Mouse (Mus musculus) thymus, adult 2 months (tissue): Measurements from ENCODE around the gene Rdh13.

Source experiments
- CTCF ChIP-seq: fragments of 200-500 bp; IDR thresholded peaks from 2 replicates; pipeline ENCODE4 v1.5.1; 2012; ENCODE audit warnings: mild to moderate bottlenecking, control low read depth, low read length, moderate library complexity, borderline replicate concordance; ENCODE audit not compliant: control insufficient read depth, poor library complexity, insufficient read depth; ENCODE audit errors: extremely low read depth
- POLR2A ChIP-seq: fragments of 200-500 bp; IDR thresholded peaks from 2 replicates; pipeline ENCODE4 v1.6.1; 2012; ENCODE audit warnings: mild to moderate bottlenecking, low read length, control low read depth, moderate library complexity; ENCODE audit not compliant: control insufficient read depth, poor library complexity, insufficient read depth; ENCODE audit errors: extremely low read depth

- TF ChIP-seq POLR2A (no peak), CTCF (no peak)
These were observed 32.8 kb upstream of the Rdh13 start for GRCm38 (mm10) chr7:4478021-4478795.
